Mouse (Mus musculus) forebrain, embryonic 16.5 days (tissue): ENCODE measurements at regions not wholly inside any gene's neighbourhood (a gene's known extent, or its start where the extent isn't known, plus 50 kb on each side); places are given as distances from the start of the nearest gene placed in this dataset.

Source experiments
- ATAC-seq: fragments of 200-750 bp; cut with Nextera tagmentation; 2 replicates; pipeline ENCODE4 v1.8.0; 2017; ENCODE audit warnings: mild to moderate bottlenecking, moderate library complexity
- H3K27ac ChIP-seq: fragments of 300-500 bp; sonication (generic); 2 replicates; pipeline ENCODE4 v1.5.1; 2014; ENCODE audit warnings: low read length, control low read depth
- H3K27me3 ChIP-seq: fragments of 300-500 bp; sonication (generic); replicated peaks from 2 replicates; pipeline ENCODE4 v1.6.1; 2014; ENCODE audit warnings: low read length; ENCODE audit not compliant: control insufficient read depth, insufficient read depth
- H3K36me3 ChIP-seq: fragments of 300-500 bp; sonication (generic); 2 replicates; pipeline ENCODE4 v1.6.1; 2014; ENCODE audit not compliant: control insufficient read depth, insufficient read depth
- H3K4me1 ChIP-seq: fragments of 300-500 bp; sonication (generic); replicated peaks from 2 replicates; pipeline ENCODE4 v1.6.1; 2014; ENCODE audit warnings: low read length; ENCODE audit not compliant: control insufficient read depth, insufficient read depth
- H3K4me2 ChIP-seq: fragments of 300-500 bp; sonication (generic); 2 replicates; pipeline ENCODE4 v1.6.1; 2014; ENCODE audit warnings: mild to moderate bottlenecking, low read length, control low read depth
- H3K4me3 ChIP-seq: fragments of 300-500 bp; sonication (generic); replicated peaks from 2 replicates; pipeline ENCODE4 v1.5.1; 2014; ENCODE audit warnings: mild to moderate bottlenecking, low read length, control low read depth
- H3K9ac ChIP-seq: fragments of 300-500 bp; sonication (generic); replicated peaks from 2 replicates; pipeline ENCODE4 v1.6.1; 2014; ENCODE audit warnings: low read depth, low read length, control low read depth
- H3K9me3 ChIP-seq: fragments of 300-500 bp; sonication (generic); 2 replicates; pipeline ENCODE4 v1.6.1; 2016; ENCODE audit warnings: low read length; ENCODE audit not compliant: control insufficient read depth
- WGBS: fragments of 180-500 bp; shearing (Covaris S2); extraction: QIAGEN DNeasy Blood & Tissue Kit; methylation state at CpG from one replicate; pipeline ENCODE4 v1.1.7; 2014; 5-methylcytosine and 5-hydroxymethylcytosine counted together

- H3K4me1 ChIP-seq, result peaks cover 14% of the 10 kb centered on the region
- no peaks in the 10 kb centered on the region for H3K27me3 ChIP-seq
- H3K4me3 ChIP-seq, result no peak overlapping the region
- ATAC-seq, result no peak
- no peaks in the 10 kb centered on the region for H3K9me3 ChIP-seq
- WGBS, result 87% methylated on average over 26 of the region's 26 CpGs
- H3K36me3 ChIP-seq, result no peaks in the 10 kb centered on the region
- no peak overlapping the region for H3K9ac ChIP-seq
- H3K4me2 ChIP-seq, result no peak overlapping the region
- H3K27ac ChIP-seq, result no peak overlapping the region
Measured at GRCm38 (mm10) chr2:167831076-167832039, 100.5 kb upstream of the Ptpn1 start.

GRCm38 (mm10) chr2:167828258-167828657, 103.6 kb upstream of the Ptpn1 start:
- Histone ChIP-seq H3K4me2 (no peak overlapping the region), H3K9me3 (no peaks in the 10 kb centered on the region), H3K36me3 (no peaks in the 10 kb centered on the region), H3K27me3 (no peaks in the 10 kb centered on the region), H3K4me3 (no peak overlapping the region), H3K4me1 (peaks cover 9% of the 10 kb centered on the region), H3K9ac (no peak overlapping the region), H3K27ac (no peak overlapping the region)
- WGBS, result 52% methylated on average over 4 of the region's 5 CpGs
- ATAC-seq, result no peak

- 57% methylated on average over 12 of the region's 12 CpGs for WGBS
- Histone ChIP-seq H3K4me2 (no peak overlapping the region), H3K9ac (no peak overlapping the region), H3K4me1 (peaks cover 7% of the 10 kb centered on the region; the same call in 1 of the 2 replicates), H3K27ac (no peak overlapping the region), H3K27me3 (no peaks in the 10 kb centered on the region), H3K36me3 (no peaks in the 10 kb centered on the region), H3K9me3 (no peaks in the 10 kb centered on the region), H3K4me3 (no peak overlapping the region)
- ATAC-seq, result no peak
Measured at GRCm38 (mm10) chr2:167826922-167827703, 104.7 kb upstream of the Ptpn1 start.

- H3K4me2 ChIP-seq, result no peak overlapping the region
- H3K4me1 ChIP-seq, result peaks cover 7% of the 10 kb centered on the region; the same call in 1 of the 2 replicates
- H3K9ac ChIP-seq, result no peak overlapping the region
- no peaks in the 10 kb centered on the region for H3K9me3 ChIP-seq
- no peak overlapping the region for H3K4me3 ChIP-seq
- H3K36me3 ChIP-seq, result no peaks in the 10 kb centered on the region
- H3K27ac ChIP-seq, result no peak overlapping the region
- 15% methylated on average over 9 of the region's 9 CpGs for WGBS
- peak; percentile 47; the same call in 1 of the 2 replicates for ATAC-seq
- no peaks in the 10 kb centered on the region for H3K27me3 ChIP-seq
Measured at GRCm38 (mm10) chr2:167823513-167823912, 108.3 kb upstream of the Ptpn1 start.

GRCm38 (mm10) chr2:167823044-167823443, 108.8 kb upstream of the Ptpn1 start:
- no peak for ATAC-seq
- Histone ChIP-seq H3K36me3 (no peaks in the 10 kb centered on the region), H3K4me3 (no peak overlapping the region), H3K27me3 (no peaks in the 10 kb centered on the region), H3K27ac (no peak overlapping the region), H3K4me2 (no peak overlapping the region), H3K9ac (no peak overlapping the region), H3K9me3 (no peaks in the 10 kb centered on the region), H3K4me1 (peaks cover 7% of the 10 kb centered on the region; the same call in 1 of the 2 replicates)
- 96% methylated on average over 3 of the region's 3 CpGs for WGBS

GRCm38 (mm10) chr2:167821186-167821585, 110.7 kb upstream of the Ptpn1 start:
- 78% methylated on average over 6 of the region's 6 CpGs for WGBS
- ATAC-seq, result no peak
- Histone ChIP-seq H3K4me3 (no peak overlapping the region), H3K9ac (no peak overlapping the region), H3K27me3 (no peaks in the 10 kb centered on the region), H3K9me3 (no peaks in the 10 kb centered on the region), H3K27ac (no peak overlapping the region), H3K36me3 (no peaks in the 10 kb centered on the region), H3K4me1 (peaks cover 7% of the 10 kb centered on the region; the same call in 1 of the 2 replicates), H3K4me2 (no peak overlapping the region)

GRCm38 (mm10) chr2:167818799-167819198, 113.1 kb upstream of the Ptpn1 start:
- no peak overlapping the region for H3K9ac ChIP-seq
- H3K4me2 ChIP-seq, result no peak overlapping the region
- H3K27me3 ChIP-seq, result no peaks in the 10 kb centered on the region
- no peak for ATAC-seq
- WGBS, result 85% methylated on average over 10 of the region's 10 CpGs
- H3K9me3 ChIP-seq, result no peaks in the 10 kb centered on the region
- H3K4me3 ChIP-seq, result no peak overlapping the region
- peaks cover 4% of the 10 kb centered on the region; the same call in 1 of the 2 replicates for H3K4me1 ChIP-seq
- H3K27ac ChIP-seq, result no peak overlapping the region
- no peaks in the 10 kb centered on the region for H3K36me3 ChIP-seq

- Histone ChIP-seq H3K4me3 (no peak overlapping the region), H3K9ac (no peak overlapping the region), H3K9me3 (no peaks in the 10 kb centered on the region), H3K4me1 (no peaks in the 10 kb centered on the region), H3K36me3 (no peaks in the 10 kb centered on the region), H3K27me3 (no peaks in the 10 kb centered on the region), H3K4me2 (no peak overlapping the region), H3K27ac (no peak overlapping the region)
- ATAC-seq, result no peak
- 69% methylated on average over 9 of the region's 9 CpGs for WGBS
Measured at GRCm38 (mm10) chr2:167817030-167817429, 114.8 kb upstream of the Ptpn1 start.

- Histone ChIP-seq H3K9ac (no peak overlapping the region), H3K36me3 (no peaks in the 10 kb centered on the region), H3K4me1 (no peaks in the 10 kb centered on the region), H3K4me3 (no peak overlapping the region), H3K27ac (no peak overlapping the region), H3K9me3 (no peaks in the 10 kb centered on the region), H3K27me3 (no peaks in the 10 kb centered on the region), H3K4me2 (no peak overlapping the region)
- WGBS, result 90% methylated on average over 10 of the region's 10 CpGs
- ATAC-seq, result no peak
Measured at GRCm38 (mm10) chr2:167815123-167815522, 116.7 kb upstream of the Ptpn1 start.
